Mouse (Mus musculus) small intestine, adult 2 months (tissue): ENCODE results near the gene Chchd10. TPM values are rescaled to one million over a fixed set of nuclear protein-coding genes. Genes with fewer than 3 reads are reported as not detected.

Experiments used
- H3K27ac ChIP-seq: fragments of 200-500 bp; 2 replicates; pipeline ENCODE4 v1.5.1; 2012; ENCODE audit warnings: low read depth, low read length, control low read depth, inconsistent platforms; ENCODE audit not compliant: insufficient read depth
- H3K27me3 ChIP-seq: fragments of 200-500 bp; 2 replicates; pipeline ENCODE4 v1.6.1; 2012; ENCODE audit warnings: mild to moderate bottlenecking, moderate library complexity, low read length, inconsistent platforms; ENCODE audit not compliant: control insufficient read depth, insufficient read depth
- H3K36me3 ChIP-seq: fragments of 200-500 bp; 2 replicates; pipeline ENCODE4 v1.6.1; 2012; ENCODE audit warnings: mild to moderate bottlenecking, low read length, control low read depth, inconsistent platforms; ENCODE audit not compliant: control insufficient read depth, insufficient read depth
- H3K4me1 ChIP-seq: fragments of 200-500 bp; 2 replicates; pipeline ENCODE4 v1.6.1; 2012; ENCODE audit warnings: low read length, inconsistent platforms, mixed read lengths; ENCODE audit not compliant: control insufficient read depth, insufficient read depth, insufficient read length
- H3K4me3 ChIP-seq: fragments of 200-500 bp; 2 replicates; pipeline ENCODE4 v1.5.1; 2012; ENCODE audit warnings: low read depth, mild to moderate bottlenecking, control low read depth, inconsistent platforms, low read length, moderate library complexity
- CTCF ChIP-seq: fragments of 200-500 bp; IDR thresholded peaks from 2 replicates; pipeline ENCODE4 v1.5.1; 2012; ENCODE audit warnings: low read depth, mild to moderate bottlenecking, control low read depth, inconsistent platforms, low read length, moderate library complexity, mixed read lengths; ENCODE audit not compliant: insufficient replicate concordance, insufficient read length; ENCODE audit errors: extremely low read depth
- POLR2A ChIP-seq: fragments of 200-500 bp; IDR thresholded peaks from 2 replicates; pipeline ENCODE4 v1.6.1; 2012; ENCODE audit warnings: low read depth, mild to moderate bottlenecking, control low read depth, inconsistent platforms, low read length, moderate library complexity
- WGBS: fragments of 180-500 bp; shearing (Covaris S2); methylation state at CpG from one replicate; pipeline ENCODE4 v1.1.7; 2018; 5-methylcytosine and 5-hydroxymethylcytosine counted together
- polyA plus RNA-seq: library from polyadenylated mRNA; depleted of rRNA; stranded (reverse); fragments of >200 nt; gene quantifications from 2 replicates; pipeline ENCODE4 v1.2.3, GENCODE M21; 2012

Chchd10 gene
- polyA plus RNA-seq, 1 experiment, result 1,071 TPM

- TF ChIP-seq CTCF (no peak), POLR2A (no peak)
- WGBS, result 62% methylated on average over 18 of the region's 18 CpGs
- Histone ChIP-seq H3K4me1 (peaks cover 16% of the 10 kb centered on the region), H3K27ac (no peak overlapping the region), H3K27me3 (0 out of 2 replicates have a peak, but pooled peaks cover 2% of the 10 kb centered on the region), H3K4me3 (peak overlapping the region; percentile 25), H3K36me3 (peaks cover 4% of the 10 kb centered on the region)
These were observed 4.2 kb downstream of the Chchd10 start for GRCm38 (mm10) chr10:75936909-75937667.

GRCm38 (mm10) chr10:75937851-75938643, 5.1 kb downstream of the Chchd10 start:
- Histone ChIP-seq H3K4me1 (peaks cover 12% of the 10 kb centered on the region), H3K27ac (no peak overlapping the region), H3K4me3 (no peak overlapping the region), H3K27me3 (no peaks in the 10 kb centered on the region), H3K36me3 (peaks cover 4% of the 10 kb centered on the region)
- WGBS, result 59% methylated on average over 10 of the region's 10 CpGs
- TF ChIP-seq POLR2A (no peak), CTCF (no peak)

- Histone ChIP-seq H3K27ac (no peak overlapping the region), H3K27me3 (no peaks in the 10 kb centered on the region), H3K36me3 (peaks cover 4% of the 10 kb centered on the region), H3K4me1 (peaks cover 12% of the 10 kb centered on the region), H3K4me3 (no peak overlapping the region)
- TF ChIP-seq CTCF (no peak), POLR2A (no peak)
- WGBS, result 77% methylated on average over 9 of the region's 9 CpGs
These were observed 6.7 kb downstream of the Chchd10 start for GRCm38 (mm10) chr10:75939481-75940234.

GRCm38 (mm10) chr10:75940520-75940919, 7.6 kb downstream of the Chchd10 start, which contains the start of gene Gm867:
Gm867 (minus strand) TSS chr10:75940672.
- Histone ChIP-seq H3K4me3 (no peak within 1 kb of the TSS), H3K27ac (no peak within 1 kb of the TSS), H3K4me1 (peaks cover 9% of the 10 kb centered on the region), H3K36me3 (peaks cover 4% of the 10 kb centered on the region), H3K27me3 (no peaks in the 10 kb centered on the region)
- WGBS, result 83% methylated on average over 5 of the region's 5 CpGs
- TF ChIP-seq POLR2A (no peak), CTCF (no peak)

GRCm38 (mm10) chr10:75941042-75941824, 8.3 kb downstream of the Chchd10 start:
- TF ChIP-seq CTCF (no peak), POLR2A (no peak)
- Histone ChIP-seq H3K36me3 (peaks cover 4% of the 10 kb centered on the region), H3K4me3 (no peak overlapping the region), H3K27ac (no peak overlapping the region), H3K27me3 (no peaks in the 10 kb centered on the region), H3K4me1 (peaks cover 9% of the 10 kb centered on the region)
- WGBS, result 89% methylated on average over 9 of the region's 9 CpGs

- Histone ChIP-seq H3K27me3 (no peaks in the 10 kb centered on the region), H3K4me3 (no peak within 1 kb of the TSS), H3K36me3 (peaks cover 4% of the 10 kb centered on the region), H3K4me1 (no peaks in the 10 kb centered on the region), H3K27ac (peak within 1 kb of the TSS; percentile 21; the same call in 1 of the 2 replicates)
- 51% methylated on average over 15 of the region's 15 CpGs for WGBS
- TF ChIP-seq POLR2A (no peak), CTCF (no peak)
These were observed 10.0 kb downstream of the Chchd10 start, which contains the start of gene Vpreb3 for GRCm38 (mm10) chr10:75942736-75943477. Vpreb3 (plus strand) TSS chr10:75943057.
